Mouse (Mus musculus): ENCODE results near the gene Rnf223.
"Not testable (repeated sequence)": the region's sequence is repeated elsewhere in the genome, so short reads cannot be mapped to it uniquely, and the experiment has no call there.

The Rnf223 gene

DNA sequence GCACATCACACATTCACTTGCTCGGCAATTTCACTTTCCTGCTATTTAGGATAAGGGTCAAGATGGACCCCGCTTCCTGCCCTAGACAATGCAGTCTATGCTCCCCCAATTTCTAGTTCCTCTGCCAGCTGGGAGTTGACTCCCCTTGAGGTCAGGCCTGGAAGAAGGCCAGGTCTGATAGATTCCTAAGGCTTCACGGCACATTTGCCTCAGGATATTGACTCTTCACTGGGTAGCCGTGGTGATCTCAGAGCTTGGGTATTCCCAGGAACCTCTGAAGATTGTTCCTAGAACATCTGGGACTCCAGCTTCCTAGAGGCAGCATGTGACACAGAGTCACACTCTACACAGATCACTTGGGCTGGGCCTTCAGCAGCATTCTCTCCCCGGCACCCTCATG, 1.6 kb upstream of the Rnf223 start:
- in situ Hi-C loops (cut with MboI, MseI): loop anchor here (5.0 kb wide), 1 partner anchor 99 kb away; no protein-coding TSS in a partner anchor

DNA sequence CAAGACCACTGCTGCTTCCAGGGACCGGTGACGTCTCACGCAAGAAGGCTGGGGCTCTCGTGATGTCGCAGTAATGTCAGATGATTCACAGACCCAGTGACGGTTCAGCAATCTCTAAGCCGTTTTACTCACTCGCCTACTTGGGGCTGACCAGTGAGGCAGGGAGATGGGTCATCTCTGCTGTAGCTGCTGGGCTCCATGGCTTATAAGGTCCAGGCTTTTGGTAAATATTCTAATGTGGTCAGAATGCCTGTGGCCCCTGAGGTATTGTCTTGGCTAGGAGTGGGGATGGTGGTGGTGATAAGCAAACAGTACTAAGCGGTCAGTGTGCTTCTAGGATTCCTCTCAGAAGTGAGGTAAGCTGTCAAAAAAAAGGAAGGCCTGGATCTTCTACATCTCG, 627 bp downstream of the Rnf223 start:
- in situ Hi-C loops (cut with MboI, MseI): no loop called here

DNA sequence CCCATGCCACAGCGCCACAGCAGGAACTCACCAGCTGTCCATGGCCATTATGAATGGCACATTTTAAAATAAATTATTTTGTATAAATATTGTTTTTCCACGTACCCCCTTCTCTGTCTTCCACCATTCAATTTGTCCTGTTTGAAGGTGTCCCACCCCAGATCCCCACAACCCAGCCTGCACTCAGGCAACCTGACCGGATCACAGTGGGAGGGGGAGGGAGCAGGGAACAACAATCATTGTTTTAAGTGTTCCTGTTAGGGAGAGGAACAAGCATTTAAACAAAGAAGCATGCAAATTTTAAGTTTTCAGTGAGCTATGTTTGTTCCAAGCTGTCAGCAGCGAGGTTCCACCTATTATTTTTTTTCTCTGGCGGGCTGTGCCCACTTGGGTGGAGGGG, 3.0 kb downstream of the Rnf223 start:
- in situ Hi-C loops (cut with MboI, MseI): no loop called here

DNA sequence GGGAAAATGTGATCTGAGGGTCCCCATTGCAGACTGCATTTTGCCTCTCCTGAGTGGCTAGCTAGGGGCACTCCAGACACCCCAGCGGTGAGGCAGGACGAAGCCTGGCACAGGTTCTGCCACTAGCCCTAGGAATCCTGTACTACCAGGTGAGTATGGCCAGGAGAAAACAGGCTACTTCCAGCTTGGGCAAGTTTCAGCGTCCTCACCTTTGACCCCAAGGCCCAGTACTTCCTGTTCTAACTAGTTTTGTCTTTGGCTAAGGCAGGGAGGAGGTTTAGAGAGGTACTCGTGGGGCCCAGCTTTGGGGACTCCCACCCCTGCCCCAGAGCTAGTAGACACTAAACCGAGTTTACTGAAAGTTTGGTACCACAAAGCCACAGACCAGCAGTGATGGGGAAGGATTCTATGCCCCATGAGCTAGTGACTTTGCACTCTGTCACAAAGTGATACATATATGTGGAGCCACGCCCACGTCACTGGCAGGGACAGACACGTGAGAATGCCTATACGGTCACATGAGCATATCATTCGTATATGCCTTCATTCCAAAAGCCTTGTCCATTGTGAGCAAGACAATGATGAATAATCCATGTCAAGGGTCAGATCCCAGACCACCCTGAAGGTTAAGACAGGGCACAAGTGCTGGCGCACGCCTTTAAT, 3.8 kb downstream of the Rnf223 start:
- in situ Hi-C loops (cut with MboI, MseI): no loop called here

DNA sequence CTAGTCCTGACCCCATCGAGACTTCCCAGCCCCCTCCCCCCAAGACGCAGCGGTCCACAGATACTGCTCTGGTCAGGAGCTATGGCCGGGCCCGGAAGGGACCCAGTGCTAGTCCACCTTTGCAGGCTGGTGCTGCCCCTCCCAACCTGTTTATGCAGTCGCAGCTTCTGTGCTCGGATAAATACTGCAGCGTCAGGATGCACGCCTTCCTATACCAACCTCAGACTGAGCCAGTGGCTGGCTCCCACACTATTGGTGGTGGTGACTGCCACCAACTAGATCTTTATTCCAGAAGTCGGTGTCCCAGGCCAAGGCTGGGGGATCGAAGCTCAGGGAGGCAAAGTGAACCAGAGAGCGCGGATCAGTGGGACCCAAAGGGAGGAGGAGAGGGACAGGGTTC, 4.8 kb downstream of the Rnf223 start:
- in situ Hi-C loops (cut with MboI, MseI): loop anchor here (5.0 kb wide), 1 partner anchor 78 kb away; the partner anchor contains the start of gene Ttll10

DNA sequence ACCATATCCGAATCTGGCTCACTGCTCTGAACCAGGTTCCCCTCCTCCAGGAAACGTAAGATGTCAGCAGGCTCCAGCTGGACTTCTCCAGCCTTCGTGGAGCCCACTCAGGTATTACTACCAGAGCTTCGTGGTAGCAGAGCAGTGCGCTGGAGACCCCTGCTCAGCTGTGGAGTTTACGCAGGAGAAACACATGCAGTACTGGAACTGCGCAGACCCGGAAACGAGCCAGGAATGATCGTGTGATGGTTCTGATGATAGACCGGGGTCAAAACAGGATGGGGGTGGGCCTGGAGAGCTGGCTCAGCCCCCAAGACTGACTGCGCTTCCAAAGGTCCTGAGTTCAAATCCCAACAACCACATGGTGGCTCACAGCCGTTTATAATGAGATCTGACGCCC, 5.5 kb downstream of the Rnf223 start:
- in situ Hi-C loops (cut with MboI, MseI): loop anchor here (5.0 kb wide), 1 partner anchor 78 kb away; the partner anchor contains the start of gene Ttll10

DNA sequence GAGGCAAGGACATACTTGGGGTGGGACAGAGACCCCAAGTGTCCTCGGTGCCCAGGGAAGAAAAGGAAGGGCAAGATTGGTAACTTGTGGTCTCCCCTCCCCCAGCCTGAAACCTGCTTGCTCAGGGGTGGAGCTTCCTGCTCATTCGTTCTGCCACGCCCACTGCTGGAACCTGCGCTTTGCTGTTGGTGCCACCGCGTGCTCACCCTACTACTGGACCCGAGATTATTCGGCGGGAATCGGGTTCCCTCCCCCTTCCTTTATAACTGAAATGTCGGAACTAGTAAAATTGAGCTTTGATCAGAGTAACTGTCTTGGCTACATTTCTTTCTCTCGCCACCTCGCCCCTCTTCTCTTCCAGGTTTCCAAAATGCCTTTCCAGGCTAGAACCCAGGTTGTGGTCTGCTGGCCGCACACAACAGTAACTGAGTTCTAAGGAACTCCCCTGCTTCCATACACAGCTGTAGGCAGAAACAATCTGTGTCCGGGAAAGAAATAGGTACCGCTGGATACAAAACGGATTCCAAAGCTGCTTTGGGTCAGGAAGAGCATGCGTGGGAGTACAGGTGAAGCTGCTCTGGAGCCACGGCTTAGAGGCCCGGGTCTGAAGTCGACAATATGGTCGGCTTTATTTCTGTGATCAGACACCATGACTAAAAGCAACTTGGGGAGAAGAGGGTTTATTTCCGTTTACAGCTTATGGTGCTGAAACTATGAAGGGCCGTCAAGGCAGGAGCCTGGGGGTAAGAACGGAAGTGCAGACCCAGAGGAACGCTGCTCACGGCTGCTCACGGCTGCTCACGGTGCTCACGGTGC, 6.2 kb downstream of the Rnf223 start:
- in situ Hi-C loops (cut with MboI, MseI): loop anchor here (5.0 kb wide), 1 partner anchor 79 kb away; the partner anchor contains the start of gene Ttll10

DNA sequence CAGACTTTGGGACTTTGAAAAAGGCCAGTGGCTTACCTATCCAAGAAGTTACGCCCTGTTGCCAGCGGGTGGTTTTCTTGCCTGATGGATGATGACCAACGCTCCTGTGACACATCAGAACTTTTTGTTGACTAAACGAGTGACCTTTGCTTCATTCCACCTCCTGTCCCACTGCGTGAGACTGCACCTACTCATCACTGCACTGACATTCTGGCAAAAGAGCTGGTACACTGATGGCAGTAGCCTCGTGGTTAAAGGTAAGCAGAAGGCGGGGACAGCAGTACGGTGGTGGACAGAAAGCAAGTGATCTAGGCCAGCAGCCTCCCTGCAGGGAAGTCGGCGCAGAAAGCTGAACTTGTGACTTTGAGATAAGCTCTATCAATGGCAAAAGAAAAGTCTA, 20.6 kb downstream of the Rnf223 start:
- in situ Hi-C loops (cut with MboI, MseI): not testable (repeated sequence)

DNA sequence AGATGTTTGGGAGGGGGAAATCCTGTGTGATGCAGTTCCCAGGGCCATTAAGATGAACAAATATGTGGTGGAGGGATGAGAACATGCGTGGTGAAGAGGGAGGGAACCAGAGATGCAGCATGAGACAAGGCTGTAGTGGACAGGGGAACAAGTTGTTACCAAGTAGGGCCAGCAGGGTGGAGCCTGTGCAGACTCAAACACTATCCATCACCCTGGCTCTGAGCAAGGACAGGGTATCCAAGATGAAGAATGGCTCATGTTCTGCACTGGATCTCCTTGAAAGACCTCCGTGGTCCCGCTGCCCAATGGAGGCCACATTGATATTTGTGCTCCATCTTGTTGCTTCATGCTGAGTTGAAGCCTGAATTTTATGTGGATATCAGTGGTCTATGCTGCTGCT, 24.5 kb downstream of the Rnf223 start:
- in situ Hi-C loops (cut with MboI, MseI): no loop called here

DNA sequence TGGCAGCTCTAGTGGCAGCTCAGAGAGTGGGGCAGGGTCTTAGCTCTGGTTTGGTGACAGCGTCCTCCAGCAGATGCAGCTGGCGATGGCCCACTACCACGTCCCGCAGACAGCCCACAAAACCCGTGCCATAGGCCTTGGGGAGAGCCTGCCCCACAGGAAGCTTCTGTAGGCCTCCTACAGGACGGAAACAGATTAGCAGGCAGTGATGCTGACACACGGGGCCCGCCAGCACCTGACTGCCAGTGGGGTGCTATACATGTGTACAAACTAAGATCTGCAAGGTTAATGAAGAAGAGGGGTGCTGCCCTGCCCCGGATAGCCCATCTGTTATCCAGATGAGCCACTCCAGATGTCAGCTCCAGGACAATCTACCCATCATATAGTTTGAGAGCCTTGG, 36.2 kb downstream of the Rnf223 start:
- in situ Hi-C loops (cut with MboI, MseI): loop anchor here (10.0 kb wide), 1 partner anchor 58 kb away; no protein-coding TSS in a partner anchor

DNA sequence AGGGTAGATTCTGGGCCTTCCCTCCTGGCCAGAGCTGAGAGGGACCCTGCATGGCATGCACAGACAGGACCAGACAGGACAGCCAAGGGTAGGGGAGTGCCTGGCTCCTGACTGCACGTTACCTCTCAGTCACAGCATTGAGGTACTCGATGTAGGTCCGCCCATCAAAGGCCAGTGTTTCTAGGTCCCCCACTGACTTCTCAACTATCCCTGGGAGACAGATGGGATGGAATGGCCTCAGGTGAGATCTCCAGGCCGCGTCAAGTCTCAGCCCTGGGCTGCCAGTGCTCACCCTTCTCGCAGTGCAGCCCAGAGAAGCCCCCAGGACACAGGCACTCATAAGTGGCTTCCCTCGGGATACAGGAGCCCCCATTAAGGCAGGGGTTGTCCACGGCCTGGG, 38.3 kb downstream of the Rnf223 start:
- in situ Hi-C loops (cut with MboI, MseI): loop anchor here (10.0 kb wide), 1 partner anchor 56 kb away; no protein-coding TSS in a partner anchor

DNA sequence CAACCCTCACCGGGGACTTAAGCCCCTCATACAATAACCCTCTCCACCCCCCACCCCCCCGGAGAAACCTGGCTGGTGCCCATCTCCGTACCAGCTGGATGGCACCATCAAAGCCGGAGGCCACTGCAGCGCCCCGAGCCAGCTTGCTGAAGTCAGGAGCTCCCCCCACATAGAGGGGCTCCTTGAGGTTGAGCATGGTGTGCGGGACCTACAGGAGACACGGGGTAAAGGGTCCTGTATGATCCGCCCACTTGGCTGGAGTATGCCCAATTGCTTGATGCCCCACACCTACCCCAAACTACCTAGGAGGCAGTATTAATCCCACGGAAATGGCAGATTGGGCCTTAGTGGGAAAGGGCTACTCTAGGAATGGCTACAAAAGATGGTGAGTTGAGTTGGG, 38.8 kb downstream of the Rnf223 start:
- in situ Hi-C loops (cut with MboI, MseI): loop anchor here (10.0 kb wide), 1 partner anchor 56 kb away; no protein-coding TSS in a partner anchor

DNA sequence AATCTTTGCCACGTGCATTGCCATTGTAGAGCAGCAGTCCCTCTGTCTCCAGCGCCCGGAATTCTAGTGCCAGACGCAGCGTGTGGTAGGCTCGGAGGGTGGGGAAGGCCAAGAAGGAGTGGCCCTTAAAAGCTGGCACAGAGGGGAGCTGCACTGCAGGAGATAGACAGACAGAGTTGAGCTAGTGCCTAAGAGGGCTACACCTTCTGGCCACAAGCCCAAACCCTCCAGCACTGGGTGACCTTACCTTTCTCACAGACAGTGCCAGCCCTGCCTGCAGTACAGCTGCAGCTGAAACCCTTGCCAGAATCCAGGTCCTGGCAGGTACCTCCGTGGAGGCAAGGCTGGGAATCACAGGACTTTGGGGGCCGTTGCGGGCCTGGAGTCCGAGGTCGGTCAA, 41.5 kb downstream of the Rnf223 start:
- in situ Hi-C loops (cut with MboI, MseI): no loop called here

DNA sequence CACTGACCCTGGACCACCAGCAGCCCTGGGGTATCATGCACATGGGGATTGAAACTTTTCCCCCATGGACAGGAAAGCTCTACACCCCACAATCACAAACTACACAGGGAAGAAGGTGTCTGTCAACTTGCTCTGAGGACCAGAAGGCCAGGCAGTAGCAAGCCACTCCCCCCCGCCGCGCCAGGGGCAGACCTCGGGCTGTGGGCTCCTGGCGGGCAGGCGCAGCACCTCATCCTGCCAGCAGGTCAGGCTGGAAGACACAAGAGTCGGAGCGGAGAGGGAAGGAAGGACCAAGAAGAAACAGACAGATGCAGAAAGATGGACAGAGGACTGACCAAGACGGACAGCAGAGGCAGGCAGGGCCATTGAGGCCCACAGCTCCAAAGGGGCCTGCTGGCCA, 47.3 kb downstream of the Rnf223 start:
- in situ Hi-C loops (cut with MboI, MseI): no loop called here
